Mouse (Mus musculus): ENCODE measurements at regions not wholly inside any gene's neighbourhood (a gene's known extent, or its start where the extent isn't known, plus 50 kb on each side); places are given as distances from the start of the nearest gene placed in this dataset.

- H3K27ac ChIP-seq (ENCODE audit: low read depth), result no peak overlapping the region
- TF ChIP-seq CTCF (IDR thresholded peaks at IDR 0.05; ENCODE audit: low read depth), result no peak
- TF ChIP-seq EP300 (IDR thresholded peaks at IDR 0.05; ENCODE audit: low read depth), result no peak
- no peak for ATAC-seq (ENCODE audit: insufficient read depth, low read depth)
- no peak overlapping the region for H3K4me2 ChIP-seq (ENCODE audit: low read depth, low read length)
- 0 out of 2 replicates have a peak, but pooled peaks cover 5% of the 10 kb centered on the region for H3K27me3 ChIP-seq (ENCODE audit: control insufficient read depth, insufficient read depth, low read length)
- no peaks in the 10 kb centered on the region for H3K9me3 ChIP-seq (replicated peaks; ENCODE audit: control insufficient read depth, low read length)
- 69% methylated on average over 3 of the region's 3 CpGs for WGBS
- no peak for DNase-seq (ENCODE audit: low spot score)
- no peaks in the 10 kb centered on the region for H3K36me3 ChIP-seq (replicated peaks; ENCODE audit: control insufficient read depth, insufficient read depth, low read length)
- H3K4me3 ChIP-seq (ENCODE audit: low read depth, low read length), result no peak overlapping the region
- H3K9ac ChIP-seq (replicated peaks; ENCODE audit: low read depth, low read length), result no peak overlapping the region
- no peaks in the 10 kb centered on the region for H3K4me1 ChIP-seq (ENCODE audit: control insufficient read depth, insufficient read depth)
These were observed 304.7 kb downstream of the Tle4 start for GRCm38 (mm10) chr19:14293172-14293571.

- H3K4me2 ChIP-seq (ENCODE audit: low read depth, low read length), result no peak overlapping the region
- H3K9ac ChIP-seq (replicated peaks; ENCODE audit: low read depth, low read length), result no peak overlapping the region
- no peak overlapping the region for H3K27ac ChIP-seq (ENCODE audit: low read depth)
- no peak overlapping the region for H3K4me3 ChIP-seq (ENCODE audit: low read depth, low read length)
- no peaks in the 10 kb centered on the region for H3K4me1 ChIP-seq (ENCODE audit: control insufficient read depth, insufficient read depth)
- H3K27me3 ChIP-seq (ENCODE audit: control insufficient read depth, insufficient read depth, low read length), result peaks cover 12% of the 10 kb centered on the region; the same call in 1 of the 2 replicates
- ATAC-seq (ENCODE audit: insufficient read depth, low read depth), result no peak
- 60% methylated on average over 6 of the region's 6 CpGs for WGBS
- H3K36me3 ChIP-seq (replicated peaks; ENCODE audit: control insufficient read depth, insufficient read depth, low read length), result no peaks in the 10 kb centered on the region
- no peak for TF ChIP-seq CTCF (IDR thresholded peaks at IDR 0.05; ENCODE audit: low read depth)
- TF ChIP-seq EP300 (IDR thresholded peaks at IDR 0.05; ENCODE audit: low read depth), result no peak
- H3K9me3 ChIP-seq (replicated peaks; ENCODE audit: control insufficient read depth, low read length), result no peaks in the 10 kb centered on the region
- no peak for DNase-seq (ENCODE audit: low spot score)
These were observed 296.5 kb downstream of the Tle4 start for GRCm38 (mm10) chr19:14301176-14301943.

- H3K27ac ChIP-seq (ENCODE audit: low read depth), result no peak overlapping the region
- no peaks in the 10 kb centered on the region for H3K4me1 ChIP-seq (ENCODE audit: control insufficient read depth, insufficient read depth)
- no peaks in the 10 kb centered on the region for H3K36me3 ChIP-seq (replicated peaks; ENCODE audit: control insufficient read depth, insufficient read depth, low read length)
- ATAC-seq (ENCODE audit: insufficient read depth, low read depth) (no peak), DNase-seq (ENCODE audit: low spot score) (no peak)
- no peaks in the 10 kb centered on the region for H3K9me3 ChIP-seq (replicated peaks; ENCODE audit: control insufficient read depth, low read length)
- no peak overlapping the region for H3K9ac ChIP-seq (replicated peaks; ENCODE audit: low read depth, low read length)
- TF ChIP-seq EP300 (IDR thresholded peaks at IDR 0.05; ENCODE audit: low read depth) (no peak), CTCF (IDR thresholded peaks at IDR 0.05; ENCODE audit: low read depth) (no peak)
- H3K27me3 ChIP-seq (ENCODE audit: control insufficient read depth, insufficient read depth, low read length), result peaks cover 17% of the 10 kb centered on the region; the same call in 1 of the 2 replicates
- H3K4me2 ChIP-seq (ENCODE audit: low read depth, low read length), result no peak overlapping the region
- no peak overlapping the region for H3K4me3 ChIP-seq (ENCODE audit: low read depth, low read length)
- 66% methylated on average over 7 of the region's 7 CpGs for WGBS
These were observed 283.6 kb downstream of the Tle4 start for GRCm38 (mm10) chr19:14314301-14314700.

GRCm38 (mm10) chr19:14319677-14320191 lies 278.1 kb downstream of the Tle4 start:
- DNase-seq (ENCODE audit: low spot score), result no peak
- H3K36me3 ChIP-seq (replicated peaks; ENCODE audit: control insufficient read depth, insufficient read depth, low read length), result no peaks in the 10 kb centered on the region
- TF ChIP-seq EP300 (IDR thresholded peaks at IDR 0.05; ENCODE audit: low read depth) (no peak), CTCF (IDR thresholded peaks at IDR 0.05; ENCODE audit: low read depth) (no peak)
- H3K27me3 ChIP-seq (ENCODE audit: control insufficient read depth, insufficient read depth, low read length), result peaks cover 6% of the 10 kb centered on the region; the same call in 1 of the 2 replicates
- no peaks in the 10 kb centered on the region for H3K4me1 ChIP-seq (ENCODE audit: control insufficient read depth, insufficient read depth)
- H3K9ac ChIP-seq (replicated peaks; ENCODE audit: low read depth, low read length), result no peak overlapping the region
- no peak for ATAC-seq (ENCODE audit: insufficient read depth, low read depth)
- no peak overlapping the region for H3K4me2 ChIP-seq (ENCODE audit: low read depth, low read length)
- no peak overlapping the region for H3K4me3 ChIP-seq (ENCODE audit: low read depth, low read length)
- no peaks in the 10 kb centered on the region for H3K9me3 ChIP-seq (replicated peaks; ENCODE audit: control insufficient read depth, low read length)
- no peak overlapping the region for H3K27ac ChIP-seq (ENCODE audit: low read depth)
- 63% methylated on average over 3 of the region's 3 CpGs for WGBS

- Histone ChIP-seq H3K9me3 (replicated peaks; ENCODE audit: control insufficient read depth, low read length) (no peaks in the 10 kb centered on the region), H3K4me1 (ENCODE audit: control insufficient read depth, insufficient read depth) (no peaks in the 10 kb centered on the region), H3K27ac (ENCODE audit: low read depth) (no peak overlapping the region), H3K36me3 (replicated peaks; ENCODE audit: control insufficient read depth, insufficient read depth, low read length) (no peaks in the 10 kb centered on the region), H3K4me2 (ENCODE audit: low read depth, low read length) (no peak overlapping the region), H3K27me3 (ENCODE audit: control insufficient read depth, insufficient read depth, low read length) (peaks cover 15% of the 10 kb centered on the region), H3K4me3 (ENCODE audit: low read depth, low read length) (no peak overlapping the region), H3K9ac (replicated peaks; ENCODE audit: low read depth, low read length) (no peak overlapping the region)
- 79% methylated on average over 9 of the region's 9 CpGs for WGBS
- DNase-seq (ENCODE audit: low spot score) (no peak), ATAC-seq (ENCODE audit: insufficient read depth, low read depth) (no peak)
- TF ChIP-seq CTCF (IDR thresholded peaks at IDR 0.05; ENCODE audit: low read depth), result no peak
- no peak for TF ChIP-seq EP300 (IDR thresholded peaks at IDR 0.05; ENCODE audit: low read depth)
These were observed 272.3 kb downstream of the Tle4 start for GRCm38 (mm10) chr19:14325353-14326052.

All from heart, postnatal 0 days (tissue).